Mouse (Mus musculus) lung, postnatal 0 days (tissue): Measurements from ENCODE around the gene Otud7a.

Experiments used
- CTCF ChIP-seq: IDR thresholded peaks from 2 replicates; pipeline ENCODE4 v1.5.1; 2016; ENCODE audit warnings: antibody characterized with exemption, mild to moderate bottlenecking
- EP300 ChIP-seq: IDR thresholded peaks from 2 replicates; pipeline ENCODE4 v1.6.1; 2016; ENCODE audit warnings: antibody characterized with exemption, mild to moderate bottlenecking, control low read depth

DNA sequence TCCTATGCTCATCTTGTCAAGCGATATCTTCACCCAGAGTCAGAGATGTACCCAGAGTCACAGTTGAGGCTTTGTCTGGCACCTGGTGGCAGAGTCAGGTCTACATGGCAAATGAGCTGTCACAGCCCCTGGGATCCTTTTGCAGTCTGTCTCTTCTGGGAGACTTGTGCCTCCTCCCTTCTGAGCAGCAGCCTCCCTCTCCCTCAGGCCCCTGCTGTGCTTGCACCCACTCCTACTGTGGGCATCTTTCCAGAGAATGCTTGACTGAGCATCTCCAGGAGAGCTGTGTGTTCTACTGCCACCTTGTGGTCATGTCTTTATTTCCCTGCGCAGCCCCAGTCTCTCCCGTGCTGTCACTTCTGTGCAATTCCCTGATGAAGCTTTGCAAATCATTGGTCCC lies 227.4 kb downstream of the Otud7a start:
- TF ChIP-seq CTCF (peak; percentile 79), EP300 (no peak)
